Mouse (Mus musculus): ENCODE results near the gene Pip5k1c. TPM values are rescaled to one million over a fixed set of nuclear protein-coding genes. Genes with fewer than 3 reads are reported as not detected.

Pip5k1c gene
- polyA plus RNA-seq, 1 experiment from 2014 or later, result 159 TPM

- H3K9ac ChIP-seq, result peak within 1 kb of the TSS; percentile 46
- H3K27ac ChIP-seq, result peak within 1 kb of the TSS; percentile 72
- peak within 1 kb of the TSS; percentile 86 for H3K4me2 ChIP-seq
- peaks cover 20% of the 10 kb centered on the region for H3K4me1 ChIP-seq
- no peaks in the 10 kb centered on the region for H3K36me3 ChIP-seq (replicated peaks)
- H3K4me3 ChIP-seq, result peak within 1 kb of the TSS; percentile 60
- ATAC-seq (replicated peaks), result peak; percentile 96
- no peaks in the 10 kb centered on the region for H3K9me3 ChIP-seq
- under 1% methylated on average over 54 of the region's 54 CpGs for WGBS
- H3K27me3 ChIP-seq (replicated peaks), result peaks cover 9% of the 10 kb centered on the region
Observed at GRCm38 (mm10) chr10:81350351-81351063, 57.7 kb downstream of the Pip5k1c start, which contains the start of gene Hmg20b. TSS of gene Hmg20b (minus strand) at chr10:81350480.

- no peak for ATAC-seq (replicated peaks)
- Histone ChIP-seq H3K4me2 (no peak overlapping the region), H3K9me3 (no peaks in the 10 kb centered on the region), H3K27me3 (replicated peaks) (peaks cover 9% of the 10 kb centered on the region), H3K9ac (no peak overlapping the region), H3K4me1 (peaks cover 18% of the 10 kb centered on the region), H3K36me3 (replicated peaks) (no peaks in the 10 kb centered on the region), H3K4me3 (no peak overlapping the region), H3K27ac (no peak overlapping the region)
- 30% methylated on average over 9 of the region's 9 CpGs for WGBS
Observed at GRCm38 (mm10) chr10:81351678-81352291, 59.0 kb downstream of the Pip5k1c start.

GRCm38 (mm10) chr10:81354738-81355477 is 62.1 kb downstream of the Pip5k1c start:
- H3K4me2 ChIP-seq, result no peak overlapping the region

GRCm38 (mm10) chr10:81355533-81355932 is 62.8 kb downstream of the Pip5k1c start:
- WGBS, result 85% methylated on average over 4 of the region's 4 CpGs
- peaks cover 24% of the 10 kb centered on the region for H3K4me1 ChIP-seq
- no peak overlapping the region for H3K4me3 ChIP-seq
- no peaks in the 10 kb centered on the region for H3K27me3 ChIP-seq (replicated peaks)
- no peak overlapping the region for H3K27ac ChIP-seq
- no peaks in the 10 kb centered on the region for H3K9me3 ChIP-seq
- no peak overlapping the region for H3K9ac ChIP-seq
- H3K4me2 ChIP-seq, result no peak overlapping the region
- no peaks in the 10 kb centered on the region for H3K36me3 ChIP-seq (replicated peaks)
- no peak for ATAC-seq (replicated peaks)

More at GRCm38 (mm10) chr10:81354738-81355477, 62.1 kb downstream of the Pip5k1c start:
- 63% methylated on average over 9 of the region's 9 CpGs for WGBS
- Histone ChIP-seq H3K9me3 (no peaks in the 10 kb centered on the region), H3K36me3 (replicated peaks) (no peaks in the 10 kb centered on the region), H3K9ac (no peak overlapping the region), H3K4me1 (peaks cover 25% of the 10 kb centered on the region), H3K4me3 (no peak overlapping the region), H3K27me3 (replicated peaks) (no peaks in the 10 kb centered on the region), H3K27ac (no peak overlapping the region)
- no peak for ATAC-seq (replicated peaks)

- Histone ChIP-seq H3K4me1 (peaks cover 28% of the 10 kb centered on the region), H3K4me3 (peak overlapping the region; percentile 94; the same call in 1 of the 2 replicates), H3K27me3 (replicated peaks) (no peaks in the 10 kb centered on the region), H3K9me3 (no peaks in the 10 kb centered on the region), H3K9ac (no peak overlapping the region), H3K27ac (no peak overlapping the region), H3K36me3 (replicated peaks) (no peaks in the 10 kb centered on the region), H3K4me2 (peak overlapping the region; percentile 97; the same call in 1 of the 2 replicates)
- WGBS, result 53% methylated on average over 12 of the region's 12 CpGs
- 0 out of 2 replicates have a peak, but pooled peaks have one; percentile 1 for ATAC-seq (replicated peaks)
Observed at GRCm38 (mm10) chr10:81356352-81356990, 63.7 kb downstream of the Pip5k1c start.

GRCm38 (mm10) chr10:81356991-81357844 is 64.5 kb downstream of the Pip5k1c start, which contains the start of gene Mfsd12:
TSS of gene Mfsd12 (plus strand) at chr10:81357491.
- peaks cover 28% of the 10 kb centered on the region for H3K4me1 ChIP-seq
- no peaks in the 10 kb centered on the region for H3K9me3 ChIP-seq
- peak within 1 kb of the TSS; percentile 94 for H3K4me3 ChIP-seq
- no peaks in the 10 kb centered on the region for H3K36me3 ChIP-seq (replicated peaks)
- H3K27ac ChIP-seq, result peak within 1 kb of the TSS; percentile 62; the same call in 1 of the 2 replicates
- ATAC-seq (replicated peaks), result peak; percentile 93
- 2% methylated on average over 65 of the region's 79 CpGs for WGBS
- peak within 1 kb of the TSS; percentile 82 for H3K9ac ChIP-seq
- peak within 1 kb of the TSS; percentile 97 for H3K4me2 ChIP-seq
- H3K27me3 ChIP-seq (replicated peaks), result no peaks in the 10 kb centered on the region

- Histone ChIP-seq H3K36me3 (replicated peaks) (no peaks in the 10 kb centered on the region), H3K4me2 (peak overlapping the region; percentile 97), H3K27ac (no peak overlapping the region), H3K4me1 (peaks cover 30% of the 10 kb centered on the region), H3K9me3 (no peaks in the 10 kb centered on the region), H3K4me3 (peak overlapping the region; percentile 94), H3K27me3 (replicated peaks) (peaks cover 3% of the 10 kb centered on the region), H3K9ac (peak overlapping the region; percentile 82)
- WGBS, result 28% methylated on average over 4 of the region's 4 CpGs
- peak; percentile 9; the same call in 1 of the 2 replicates for ATAC-seq (replicated peaks)
Observed at GRCm38 (mm10) chr10:81358209-81358608, 65.4 kb downstream of the Pip5k1c start.

- Histone ChIP-seq H3K27ac (no peak overlapping the region), H3K4me3 (no peak overlapping the region), H3K9me3 (no peaks in the 10 kb centered on the region), H3K36me3 (replicated peaks) (no peaks in the 10 kb centered on the region), H3K4me2 (peak overlapping the region; percentile 97; the same call in 1 of the 2 replicates), H3K9ac (peak overlapping the region; percentile 82; the same call in 1 of the 2 replicates), H3K4me1 (peaks cover 36% of the 10 kb centered on the region), H3K27me3 (replicated peaks) (peaks cover 10% of the 10 kb centered on the region)
- no peak for ATAC-seq (replicated peaks)
- 56% methylated on average over 1 of the region's 1 CpGs for WGBS
Observed at GRCm38 (mm10) chr10:81358841-81359240, 66.1 kb downstream of the Pip5k1c start.

GRCm38 (mm10) chr10:81360721-81361120 is 68.0 kb downstream of the Pip5k1c start:
- WGBS, result 68% methylated on average over 8 of the region's 8 CpGs
- H3K4me1 ChIP-seq, result peaks cover 50% of the 10 kb centered on the region
- H3K27me3 ChIP-seq (replicated peaks), result peaks cover 13% of the 10 kb centered on the region
- no peak overlapping the region for H3K4me2 ChIP-seq
- H3K9ac ChIP-seq, result no peak overlapping the region
- no peaks in the 10 kb centered on the region for H3K36me3 ChIP-seq (replicated peaks)
- no peak overlapping the region for H3K27ac ChIP-seq
- ATAC-seq (replicated peaks), result no peak
- no peak overlapping the region for H3K4me3 ChIP-seq
- H3K9me3 ChIP-seq, result no peaks in the 10 kb centered on the region

GRCm38 (mm10) chr10:81362336-81362949 is 69.7 kb downstream of the Pip5k1c start:
- Histone ChIP-seq H3K9me3 (no peaks in the 10 kb centered on the region), H3K9ac (no peak overlapping the region), H3K27ac (no peak overlapping the region), H3K4me1 (peaks cover 45% of the 10 kb centered on the region), H3K36me3 (replicated peaks) (peaks cover 6% of the 10 kb centered on the region), H3K4me3 (no peak overlapping the region), H3K27me3 (replicated peaks) (peaks cover 13% of the 10 kb centered on the region), H3K4me2 (no peak overlapping the region)
- no peak for ATAC-seq (replicated peaks)
- WGBS, result 76% methylated on average over 12 of the region's 12 CpGs

Measured in midbrain, embryonic 15.5 days (tissue).